Mouse (Mus musculus): Measurements from ENCODE around the gene Tial1. TPM values are rescaled to one million over a fixed set of nuclear protein-coding genes. Genes with fewer than 3 reads are reported as not detected.

The Tial1 gene
- polyA plus RNA-seq, 1 experiment from 2014 or later: 16.4 TPM

GRCm38 (mm10) chr7:128452731-128453130 lies 8.8 kb downstream of the Tial1 start:
- no peak for ATAC-seq (ENCODE audit: extremely low read depth, insufficient number of reproducible peaks, low FRiP score, low TSS enrichment)
- H3K4me2 ChIP-seq: no peak overlapping the region
- no peak overlapping the region for H3K4me3 ChIP-seq
- H3K36me3 ChIP-seq: peaks cover 65% of the 10 kb centered on the region
- 91% methylated on average over 1 of the region's 1 CpGs for WGBS
- H3K9me3 ChIP-seq: no peaks in the 10 kb centered on the region
- H3K9ac ChIP-seq: no peak overlapping the region
- H3K4me1 ChIP-seq: peaks cover 5% of the 10 kb centered on the region
- no peak overlapping the region for H3K27ac ChIP-seq (replicated peaks)
- H3K27me3 ChIP-seq (replicated peaks): no peaks in the 10 kb centered on the region

- 85% methylated on average over 2 of the region's 2 CpGs for WGBS
Observed at GRCm38 (mm10) chr7:128440584-128440983, 20.9 kb downstream of the Tial1 start.

GRCm38 (mm10) chr7:128439251-128439650 lies 22.3 kb downstream of the Tial1 start:
- no peak overlapping the region for H3K4me2 ChIP-seq
- H3K36me3 ChIP-seq: peaks cover 41% of the 10 kb centered on the region
- ATAC-seq (ENCODE audit: extremely low read depth, insufficient number of reproducible peaks, low FRiP score, low TSS enrichment): no peak
- H3K27ac ChIP-seq (replicated peaks): no peak overlapping the region
- no peaks in the 10 kb centered on the region for H3K27me3 ChIP-seq (replicated peaks)
- H3K4me1 ChIP-seq: no peaks in the 10 kb centered on the region
- H3K9me3 ChIP-seq: no peaks in the 10 kb centered on the region
- no peak overlapping the region for H3K4me3 ChIP-seq
- 92% methylated on average over 6 of the region's 6 CpGs for WGBS
- H3K9ac ChIP-seq: no peak overlapping the region

More at GRCm38 (mm10) chr7:128440584-128440983, 20.9 kb downstream of the Tial1 start:
- Histone ChIP-seq H3K9ac (no peak overlapping the region), H3K4me3 (no peak overlapping the region), H3K36me3 (peaks cover 55% of the 10 kb centered on the region), H3K27ac (replicated peaks) (no peak overlapping the region), H3K4me1 (no peaks in the 10 kb centered on the region), H3K4me2 (no peak overlapping the region), H3K27me3 (replicated peaks) (no peaks in the 10 kb centered on the region), H3K9me3 (no peaks in the 10 kb centered on the region)
- no peak for ATAC-seq (ENCODE audit: extremely low read depth, insufficient number of reproducible peaks, low FRiP score, low TSS enrichment)

- H3K9ac ChIP-seq: no peak overlapping the region
- H3K4me1 ChIP-seq: no peaks in the 10 kb centered on the region
- H3K27me3 ChIP-seq (replicated peaks): no peaks in the 10 kb centered on the region
- no peak overlapping the region for H3K4me3 ChIP-seq
- H3K36me3 ChIP-seq: peaks cover 31% of the 10 kb centered on the region
- ATAC-seq (ENCODE audit: extremely low read depth, insufficient number of reproducible peaks, low FRiP score, low TSS enrichment): no peak
- no peak overlapping the region for H3K4me2 ChIP-seq
- H3K9me3 ChIP-seq: no peaks in the 10 kb centered on the region
- H3K27ac ChIP-seq (replicated peaks): no peak overlapping the region
Observed at GRCm38 (mm10) chr7:128438131-128438530, 23.4 kb downstream of the Tial1 start.

- Histone ChIP-seq H3K4me3 (no peak overlapping the region), H3K27me3 (replicated peaks) (no peaks in the 10 kb centered on the region), H3K4me2 (no peak overlapping the region), H3K36me3 (no peaks in the 10 kb centered on the region), H3K9ac (no peak overlapping the region), H3K9me3 (no peaks in the 10 kb centered on the region), H3K27ac (replicated peaks) (no peak overlapping the region), H3K4me1 (no peaks in the 10 kb centered on the region)
- 38% methylated on average over 1 of the region's 1 CpGs for WGBS
- ATAC-seq (ENCODE audit: extremely low read depth, insufficient number of reproducible peaks, low FRiP score, low TSS enrichment): no peak
Observed at GRCm38 (mm10) chr7:128433213-128433612, 28.3 kb downstream of the Tial1 start.

GRCm38 (mm10) chr7:128432574-128432973 lies 28.9 kb downstream of the Tial1 start:
- Histone ChIP-seq H3K9me3 (no peaks in the 10 kb centered on the region), H3K27ac (replicated peaks) (no peak overlapping the region), H3K4me1 (no peaks in the 10 kb centered on the region), H3K36me3 (no peaks in the 10 kb centered on the region), H3K27me3 (replicated peaks) (no peaks in the 10 kb centered on the region), H3K4me3 (no peak overlapping the region), H3K9ac (no peak overlapping the region), H3K4me2 (no peak overlapping the region)
- 72% methylated on average over 10 of the region's 10 CpGs for WGBS
- no peak for ATAC-seq (ENCODE audit: extremely low read depth, insufficient number of reproducible peaks, low FRiP score, low TSS enrichment)

- Histone ChIP-seq H3K27ac (replicated peaks) (no peak overlapping the region), H3K27me3 (replicated peaks) (peaks cover 44% of the 10 kb centered on the region), H3K4me3 (no peak overlapping the region), H3K9ac (no peak overlapping the region), H3K4me1 (peaks cover 11% of the 10 kb centered on the region), H3K9me3 (no peaks in the 10 kb centered on the region), H3K4me2 (no peak overlapping the region), H3K36me3 (no peaks in the 10 kb centered on the region)
- 56% methylated on average over 3 of the region's 3 CpGs for WGBS
- no peak for ATAC-seq (ENCODE audit: extremely low read depth, insufficient number of reproducible peaks, low FRiP score, low TSS enrichment)
Observed at GRCm38 (mm10) chr7:128422491-128422890, 39.0 kb downstream of the Tial1 start.

GRCm38 (mm10) chr7:128421701-128422100 lies 39.8 kb downstream of the Tial1 start:
- Histone ChIP-seq H3K9me3 (no peaks in the 10 kb centered on the region), H3K9ac (no peak overlapping the region), H3K4me2 (no peak overlapping the region), H3K36me3 (no peaks in the 10 kb centered on the region), H3K4me3 (no peak overlapping the region), H3K27me3 (replicated peaks) (peaks cover 52% of the 10 kb centered on the region), H3K4me1 (peaks cover 16% of the 10 kb centered on the region), H3K27ac (replicated peaks) (no peak overlapping the region)
- no peak for ATAC-seq (ENCODE audit: extremely low read depth, insufficient number of reproducible peaks, low FRiP score, low TSS enrichment)
- 74% methylated on average over 7 of the region's 7 CpGs for WGBS

- Histone ChIP-seq H3K4me3 (no peak overlapping the region), H3K9ac (no peak overlapping the region), H3K27ac (replicated peaks) (no peak overlapping the region), H3K4me1 (peaks cover 25% of the 10 kb centered on the region), H3K4me2 (no peak overlapping the region), H3K27me3 (replicated peaks) (peaks cover 64% of the 10 kb centered on the region), H3K9me3 (no peaks in the 10 kb centered on the region), H3K36me3 (no peaks in the 10 kb centered on the region)
- no peak for ATAC-seq (ENCODE audit: extremely low read depth, insufficient number of reproducible peaks, low FRiP score, low TSS enrichment)
- 25% methylated on average over 9 of the region's 9 CpGs for WGBS
Observed at GRCm38 (mm10) chr7:128419690-128420089, 41.8 kb downstream of the Tial1 start.

- WGBS: under 1% methylated on average over 77 of the region's 102 CpGs
- H3K36me3 ChIP-seq: no peaks in the 10 kb centered on the region
- H3K9me3 ChIP-seq: no peaks in the 10 kb centered on the region
- H3K4me3 ChIP-seq: peak within 1 kb of the TSS; percentile 69
- peaks cover 60% of the 10 kb centered on the region for H3K27me3 ChIP-seq (replicated peaks)
- peak; percentile 38; the same call in 1 of the 2 replicates for ATAC-seq (ENCODE audit: extremely low read depth, insufficient number of reproducible peaks, low FRiP score, low TSS enrichment)
- peak within 1 kb of the TSS; percentile 84 for H3K9ac ChIP-seq
- no peak within 1 kb of the TSS for H3K27ac ChIP-seq (replicated peaks)
- H3K4me1 ChIP-seq: peaks cover 32% of the 10 kb centered on the region
- H3K4me2 ChIP-seq: peak within 1 kb of the TSS; percentile 100
Observed at GRCm38 (mm10) chr7:128417930-128418779, 43.4 kb downstream of the Tial1 start, which contains the start of gene Rgs10. TSS of gene Rgs10 (minus strand) at chr7:128418758.

GRCm38 (mm10) chr7:128417226-128417929 lies 44.1 kb downstream of the Tial1 start:
- Histone ChIP-seq H3K9ac (peak overlapping the region; percentile 84), H3K27ac (replicated peaks) (no peak overlapping the region), H3K4me3 (peak overlapping the region; percentile 69), H3K27me3 (replicated peaks) (peaks cover 60% of the 10 kb centered on the region), H3K4me2 (peak overlapping the region; percentile 100), H3K9me3 (no peaks in the 10 kb centered on the region), H3K4me1 (peaks cover 34% of the 10 kb centered on the region), H3K36me3 (no peaks in the 10 kb centered on the region)
- no peak for ATAC-seq (ENCODE audit: extremely low read depth, insufficient number of reproducible peaks, low FRiP score, low TSS enrichment)
- 3% methylated on average over 32 of the region's 32 CpGs for WGBS

All from heart, embryonic 13.5 days (tissue).